Mouse (Mus musculus) leukemia stem cell, adult 10-12 weeks (primary cell): ENCODE results near the gene Gm4301. TPM values are rescaled to one million over a fixed set of nuclear protein-coding genes. Genes with fewer than 3 reads are reported as not detected.

Experiments
- polyA plus RNA-seq: library from polyadenylated mRNA; stranded (reverse); fragments of >175 nt; gene quantifications from 2 replicates; pipeline ENCODE4 v1.2.3, GENCODE M21; 2012; ENCODE audit warnings: low replicate concordance

The Gm4301 gene
- not detected in 2 replicates for polyA plus RNA-seq

DNA sequence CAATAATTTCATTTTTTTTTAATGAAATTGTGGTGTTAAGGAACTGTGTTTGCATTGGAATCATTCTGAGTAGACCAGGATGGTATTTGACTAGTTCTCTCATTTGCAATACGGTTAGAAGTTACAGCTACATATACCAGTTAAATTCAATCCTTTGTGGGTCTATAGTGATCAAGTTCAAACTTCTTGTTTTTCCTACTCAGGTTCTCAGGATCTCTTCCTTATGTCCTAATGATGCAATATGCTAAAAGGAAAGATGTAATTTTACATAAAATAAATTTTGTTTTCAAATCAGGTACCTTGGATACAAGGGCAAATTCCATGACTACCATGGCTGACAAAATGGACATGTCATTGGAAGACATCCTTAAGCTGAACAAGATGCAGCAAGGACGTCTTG, at the start of gene Gm4301:
TSS of gene Gm4301 (plus strand) at position 301 of the 400 bp plus-strand sequence.

DNA sequence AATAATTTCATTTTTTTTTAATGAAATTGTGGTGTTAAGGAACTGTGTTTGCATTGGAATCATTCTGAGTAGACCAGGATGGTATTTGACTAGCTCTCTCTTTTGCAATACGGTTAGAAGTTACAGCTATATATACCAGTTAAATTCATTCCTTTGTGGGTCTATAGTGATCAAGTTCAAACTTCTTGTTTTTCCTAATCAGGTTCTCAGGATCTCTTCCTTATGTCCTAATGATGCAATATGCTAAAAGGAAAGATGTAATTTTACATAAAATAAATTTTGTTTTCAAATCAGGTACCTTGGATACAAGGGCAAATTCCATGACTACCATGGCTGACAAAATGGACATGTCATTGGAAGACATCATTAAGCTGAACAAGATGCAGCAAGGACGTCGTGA, 5.1 kb downstream of the Gm4301 start, which contains the start of gene Gm4302:
TSS of gene Gm4302 (plus strand) at position 301 of the 400 bp plus-strand sequence.

DNA sequence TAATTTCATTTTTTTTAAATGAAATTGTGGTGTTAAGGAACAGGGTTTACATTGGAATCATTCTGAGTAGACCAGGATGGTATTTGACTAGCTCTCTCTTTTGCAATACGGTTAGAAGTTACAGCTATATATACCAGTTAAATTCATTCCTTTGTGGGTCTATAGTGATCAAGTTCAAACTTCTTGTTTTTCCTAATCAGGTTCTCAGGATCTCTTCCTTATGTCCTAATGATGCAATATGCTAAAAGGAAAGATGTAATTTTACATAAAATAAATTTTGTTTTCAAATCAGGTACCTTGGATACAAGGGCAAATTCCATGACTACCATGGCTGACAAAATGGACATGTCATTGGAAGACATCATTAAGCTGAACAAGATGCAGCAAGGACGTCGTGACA, 10.2 kb downstream of the Gm4301 start, which contains the start of gene Gm4303:
TSS of gene Gm4303 (plus strand) at position 301 of the 400 bp plus-strand sequence.

DNA sequence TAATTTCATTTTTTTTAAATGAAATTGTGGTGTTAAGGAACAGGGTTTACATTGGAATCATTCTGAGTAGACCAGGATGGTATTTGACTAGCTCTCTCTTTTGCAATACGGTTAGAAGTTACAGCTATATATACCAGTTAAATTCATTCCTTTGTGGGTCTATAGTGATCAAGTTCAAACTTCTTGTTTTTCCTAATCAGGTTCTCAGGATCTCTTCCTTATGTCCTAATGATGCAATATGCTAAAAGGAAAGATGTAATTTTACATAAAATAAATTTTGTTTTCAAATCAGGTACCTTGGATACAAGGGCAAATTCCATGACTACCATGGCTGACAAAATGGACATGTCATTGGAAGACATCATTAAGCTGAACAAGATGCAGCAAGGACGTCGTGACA, 15.3 kb downstream of the Gm4301 start, which contains the start of gene Gm4305:
TSS of gene Gm4305 (plus strand) at position 301 of the 400 bp plus-strand sequence.

DNA sequence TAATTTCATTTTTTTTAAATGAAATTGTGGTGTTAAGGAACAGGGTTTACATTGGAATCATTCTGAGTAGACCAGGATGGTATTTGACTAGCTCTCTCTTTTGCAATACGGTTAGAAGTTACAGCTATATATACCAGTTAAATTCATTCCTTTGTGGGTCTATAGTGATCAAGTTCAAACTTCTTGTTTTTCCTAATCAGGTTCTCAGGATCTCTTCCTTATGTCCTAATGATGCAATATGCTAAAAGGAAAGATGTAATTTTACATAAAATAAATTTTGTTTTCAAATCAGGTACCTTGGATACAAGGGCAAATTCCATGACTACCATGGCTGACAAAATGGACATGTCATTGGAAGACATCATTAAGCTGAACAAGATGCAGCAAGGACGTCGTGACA, 25.6 kb downstream of the Gm4301 start, which contains the start of gene Gm4307:
TSS of gene Gm4307 (plus strand) at position 301 of the 400 bp plus-strand sequence.

DNA sequence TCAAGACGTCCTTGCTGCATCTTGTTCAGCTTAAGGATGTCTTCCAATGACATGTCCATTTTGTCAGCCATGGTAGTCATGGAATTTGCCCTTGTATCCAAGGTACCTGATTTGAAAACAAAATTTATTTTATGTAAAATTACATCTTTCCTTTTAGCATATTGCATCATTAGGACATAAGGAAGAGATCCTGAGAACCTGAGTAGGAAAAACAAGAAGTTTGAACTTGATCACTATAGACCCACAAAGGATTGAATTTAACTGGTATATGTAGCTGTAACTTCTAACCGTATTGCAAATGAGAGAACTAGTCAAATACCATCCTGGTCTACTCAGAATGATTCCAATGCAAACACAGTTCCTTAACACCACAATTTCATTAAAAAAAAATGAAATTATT, 47.0 kb downstream of the Gm4301 start, which contains the start of gene Gm4312:
TSS of gene Gm4312 (minus strand) at position 101 of the 400 bp plus-strand sequence.

Other genes starting within 250 kb of the Gm4301 start
- gene Gm4302, start 5.2 kb downstream of the Gm4301 start, polyA plus RNA-seq: not detected in 2 replicates
- not detected in 2 replicates for gene Gm4303, start 10.3 kb downstream of the Gm4301 start, polyA plus RNA-seq
- gene Gm4305, start 15.4 kb downstream of the Gm4301 start, polyA plus RNA-seq: not detected in 2 replicates
- not detected in 2 replicates for gene Gm4307, start 25.7 kb downstream of the Gm4301 start, polyA plus RNA-seq
- gene Gm4312, start 46.9 kb downstream of the Gm4301 start, polyA plus RNA-seq: not detected in 2 replicates
- 10.0 and 10.6 TPM in 2 replicates for gene Tmtc3, start 151.7 kb downstream of the Gm4301 start, polyA plus RNA-seq
- 0.37 and 0.85 TPM in 2 replicates for gene Cep290, start 151.9 kb downstream of the Gm4301 start, polyA plus RNA-seq